ENCODE assay signal across 26 mouse cellular contexts in the genomic region with DNA sequence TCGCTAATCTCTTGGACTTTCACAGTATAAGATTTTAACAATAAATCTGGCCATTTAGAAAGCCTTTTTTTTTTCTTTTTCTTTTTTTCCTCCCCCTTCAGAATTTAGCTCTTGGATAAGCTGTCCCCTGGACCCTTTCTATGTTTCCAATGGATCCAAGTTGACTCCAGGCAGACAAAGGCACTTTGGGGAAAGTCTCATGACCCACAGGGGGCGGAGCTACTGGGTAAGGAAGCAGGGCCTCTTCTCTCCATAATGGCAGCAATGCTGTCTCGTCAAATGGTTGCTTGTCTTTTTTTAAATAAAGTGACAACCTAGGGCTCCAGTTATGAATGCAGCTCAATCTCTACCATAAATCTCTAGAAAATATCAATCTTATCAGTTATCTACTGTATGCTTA.
DNase-seq lines count a peak whose midpoint lies in the region; ATAC-seq and TF ChIP-seq lines count a peak whose summit lies in the region.
"Had no signal": no experiment of that assay in that cellular context is flagged by ENCODE, and none has a peak within 500 bp of the region (broad histone marks: within the 10 kb centered on the region; RNA-seq: fewer than 3 reads in every experiment).

No protein-coding gene starts in this region.

- no peaks in the 10 kb centered on the region for H3K9me3 ChIP-seq in lung, embryonic 14.5 days (ENCODE audit: low read depth, low read length)
- H3K9me3 ChIP-seq in ES-E14 (ENCODE audit: control insufficient read depth, insufficient read depth, low read depth, low read length): no peaks in the 10 kb centered on the region
- H3K9me3 ChIP-seq: embryonic facial prominence, embryonic 12.5 days; embryonic facial prominence, embryonic 15.5 days; forebrain, embryonic 12.5 days; heart, embryonic 13.5 days had no signal

- H3K27ac ChIP-seq in lung, embryonic 14.5 days (ENCODE audit: low read depth): no peak overlapping the region
- H3K27ac ChIP-seq in ES-E14 (ENCODE audit: insufficient read depth, low read depth, low read length, poor library complexity, severe bottlenecking): no peak overlapping the region
- H3K27ac ChIP-seq: embryonic facial prominence, embryonic 12.5 days; embryonic facial prominence, embryonic 15.5 days; forebrain, embryonic 12.5 days; heart, embryonic 13.5 days; hindbrain, embryonic 14.5 days; hindbrain, postnatal 0 days had no signal

- H3K36me3 ChIP-seq in lung, embryonic 14.5 days (ENCODE audit: insufficient read depth): peaks cover 3% of the 10 kb centered on the region; the same call in 1 of the 2 replicates
- no peaks in the 10 kb centered on the region for H3K36me3 ChIP-seq in ES-E14 (ENCODE audit: control insufficient read depth, insufficient read depth, low read length, poor library complexity, severe bottlenecking)
- H3K36me3 ChIP-seq: embryonic facial prominence, embryonic 12.5 days; forebrain, embryonic 12.5 days; G1E had no signal

- no peak for TF ChIP-seq CTCF in lung, embryonic 14.5 days (IDR thresholded peaks at IDR 0.05; ENCODE audit: low read depth)

- no peak overlapping the region for H3K4me2 ChIP-seq in lung, embryonic 14.5 days
- H3K4me2 ChIP-seq: embryonic facial prominence, embryonic 12.5 days; embryonic facial prominence, embryonic 15.5 days; forebrain, embryonic 12.5 days; heart, embryonic 13.5 days; hindbrain, embryonic 14.5 days had no signal

- H3K4me1 ChIP-seq in lung, embryonic 14.5 days (ENCODE audit: insufficient read depth): no peaks in the 10 kb centered on the region
- peaks cover 2 to 6% of the 10 kb centered on the region in 2 experiments; a peak in 2 of 4 replicates for H3K4me1 ChIP-seq in ES-E14 (ENCODE audit: control insufficient read depth in 2 of 2, insufficient read depth in 2 of 2, low read length in 2 of 2, poor library complexity in 1 of 2)
- H3K4me1 ChIP-seq: embryonic facial prominence, embryonic 12.5 days; embryonic facial prominence, embryonic 15.5 days; forebrain, embryonic 12.5 days; heart, embryonic 13.5 days had no signal

- no peak for ATAC-seq in lung, embryonic 14.5 days (ENCODE audit: insufficient read depth)
- ATAC-seq: activated CD4-positive, CD25-positive, alpha-beta regulatory T cell, adult 4 months; CD4-positive, CD25-positive, alpha-beta regulatory T cell, adult 4 months; forebrain, embryonic 16.5 days; hindbrain, postnatal 0 days; inflammation-experienced regulatory T-cells, adult 6 months; intestine, embryonic 16.5 days; Patski had no signal

- H3K27me3 ChIP-seq in lung, embryonic 14.5 days (ENCODE audit: insufficient read depth, low read length): no peaks in the 10 kb centered on the region
- H3K27me3 ChIP-seq: embryonic facial prominence, embryonic 12.5 days; embryonic facial prominence, embryonic 15.5 days; forebrain, embryonic 12.5 days; heart, embryonic 13.5 days; Patski had no signal

- 78% methylated on average over 3 of the region's 3 CpGs for WGBS in lung, embryonic 14.5 days

- no peak overlapping the region for H3K4me3 ChIP-seq in lung, embryonic 14.5 days (ENCODE audit: low read depth, low read length)
- no peak overlapping the region for H3K4me3 ChIP-seq in ES-E14 (ENCODE audit: insufficient read depth in 1 of 2, low read depth in 1 of 2, low read length in 2 of 2, poor library complexity in 1 of 2, severe bottlenecking in 1 of 2)
- H3K4me3 ChIP-seq: embryonic facial prominence, embryonic 12.5 days; embryonic facial prominence, embryonic 15.5 days; forebrain, embryonic 12.5 days; heart, embryonic 13.5 days had no signal

- no peak overlapping the region for H3K9ac ChIP-seq in lung, embryonic 14.5 days
- no peak overlapping the region for H3K9ac ChIP-seq in ES-E14 (ENCODE audit: insufficient read depth, low read depth, low read length, poor library complexity, severe bottlenecking)
- H3K9ac ChIP-seq: embryonic facial prominence, embryonic 12.5 days; embryonic facial prominence, embryonic 15.5 days; forebrain, embryonic 12.5 days; heart, embryonic 13.5 days; hindbrain, embryonic 14.5 days had no signal

- in situ Hi-C loops in ES-E14 (cut with MboI; ENCODE audit: low sequenced_read_pairs in 2 of 2, unreplicated experiment in 2 of 2): no loop called here

- peak; percentile 19 for DNase-seq in lung, embryonic 14.5 days
- no peak for DNase-seq in lung, postnatal 36 days
- peak; percentile 51 for DNase-seq in ES-E14 (ENCODE audit: low read depth, low spot score)
- DNase-seq in ZHBTc4 (ENCODE audit: low read depth, low spot score): peak; percentile 82
- no peak for DNase-seq in gastrocnemius, postnatal 4 days (ENCODE audit: low spot score in 2 of 2)
- DNase-seq in right cerebral cortex, postnatal 25 days: no peak
- DNase-seq: cerebellum, adult 11 months; cerebellum, adult 2 months; cerebellum, adult 9-11 months; cerebellum, postnatal 25 days; gastrocnemius, postnatal 10 days; gastrocnemius, postnatal 36 days; heart, postnatal 4 days had no signal

TF ChIP-seq in ES-E14, 5 proteins besides CTCF, POLR2A, EP300 and RAD21:
- TF ChIP-seq ZNF384 (IDR thresholded peaks at IDR 0.05; ENCODE audit: low read depth, low read length) (no peak), ZC3H11A (IDR thresholded peaks at IDR 0.05; ENCODE audit: borderline replicate concordance, low read depth, low read length) (no peak), CHD2 (IDR thresholded peaks at IDR 0.05; ENCODE audit: low read depth, low read length) (no peak), HCFC1 (IDR thresholded peaks at IDR 0.05; ENCODE audit: borderline replicate concordance, insufficient read depth, low read length) (no peak)

Comparison
In these comparisons a context has a peak if more than half of its experiments do, and no peak if none do; other contexts are left out.
1. DNase-seq: peak in lung, embryonic 14.5 days (single experiment), ES-E14 (single experiment) and ZHBTc4 (single experiment); none in lung, postnatal 36 days (single experiment), gastrocnemius, postnatal 4 days (0 of 2) and right cerebral cortex, postnatal 25 days (single experiment).